Mouse (Mus musculus) Patski (cell line): ENCODE results near the gene Dnmt3l. TPM values are rescaled to one million over a fixed set of nuclear protein-coding genes. Genes with fewer than 3 reads are reported as not detected.

ENCODE experiments used
- ATAC-seq: fragments of 100-300 bp; one replicate; pipeline ENCODE4 v1.8.0; 2021
- CTCF ChIA-PET: fragments of 350-600 bp; sonication (Branson Sonifier 250); formaldehyde crosslinking; loops from one replicate; lab custom pipeline; 2022; ENCODE audit warnings: inconsistent platforms; lab: Charles Lee
- POLR2A ChIA-PET: fragments of 350-600 bp; sonication (Branson Sonifier 250); formaldehyde crosslinking; loops from one replicate; lab custom pipeline; 2022; ENCODE audit warnings: antibody characterized with exemption, inconsistent platforms; lab: Charles Lee
- DNase-seq: peaks from one replicate; pipeline ENCODE4 v3.0.0-alpha.2; 2011; ENCODE audit warnings: low read depth, low spot score
- H3K27me3 ChIP-seq: fragments of 371-371 bp; one replicate; pipeline ENCODE4 v1.5.1; 2021
- CTCF ChIP-seq: fragments of 100-300 bp; IDR thresholded peaks from one replicate; pipeline ENCODE4 v1.5.1; 2021
- in situ Hi-C: fragments of 300-500 bp; cut with MboI; formaldehyde crosslinking; loops from 3 replicates; pipeline ENCODE4 v1.11.1; 2018; ENCODE audit warnings: low pct_unique_long_range_greater_than_20kb, mixed read lengths
- polyA plus RNA-seq: library from polyadenylated mRNA; unstranded; gene quantifications from one replicate; pipeline ENCODE4 v1.2.3, GENCODE M21; 2021

The Dnmt3l gene
- polyA plus RNA-seq, 1 experiment from 2014 or later: 0.26 TPM

- no peak for TF ChIP-seq CTCF
- POLR2A ChIA-PET: no interaction called here
- ATAC-seq (no peak), DNase-seq (no peak)
- H3K27me3 ChIP-seq: no peaks in the 10 kb centered on the region
- CTCF ChIA-PET: no interaction called here
- in situ Hi-C loops: loop anchor here (25.0 kb wide), 1 partner anchor 339 kb away; no protein-coding TSS in a partner anchor
Measured at GRCm38 (mm10) chr10:78048061-78048730, 6.4 kb downstream of the Dnmt3l start.

- no peaks in the 10 kb centered on the region for H3K27me3 ChIP-seq
- in situ Hi-C loops: loop anchor here (25.0 kb wide), 1 partner anchor 338 kb away; no protein-coding TSS in a partner anchor
- DNase-seq: no peak
- no peak for TF ChIP-seq CTCF
- POLR2A ChIA-PET: no interaction called here
- ATAC-seq: no peak
- CTCF ChIA-PET: no interaction called here
Measured at GRCm38 (mm10) chr10:78049519-78050035, 7.8 kb downstream of the Dnmt3l start.

GRCm38 (mm10) chr10:78054633-78055565, 13.2 kb downstream of the Dnmt3l start:
- DNase-seq (no peak), ATAC-seq (no peak)
- POLR2A ChIA-PET: no interaction called here
- in situ Hi-C loops: no loop called here
- TF ChIP-seq CTCF: no peak
- CTCF ChIA-PET: no interaction called here
- no peaks in the 10 kb centered on the region for H3K27me3 ChIP-seq

- no peak for TF ChIP-seq CTCF
- H3K27me3 ChIP-seq: no peaks in the 10 kb centered on the region
- ATAC-seq (no peak), DNase-seq (no peak)
- ChIA-PET POLR2A (no interaction called here), CTCF (no interaction called here)
- in situ Hi-C loops: no loop called here
Measured at GRCm38 (mm10) chr10:78057056-78057455, 15.3 kb downstream of the Dnmt3l start.

GRCm38 (mm10) chr10:78063122-78063521, 21.4 kb downstream of the Dnmt3l start:
- POLR2A ChIA-PET: no interaction called here
- DNase-seq (no peak), ATAC-seq (no peak)
- peaks cover 4% of the 10 kb centered on the region for H3K27me3 ChIP-seq
- no peak for TF ChIP-seq CTCF
- in situ Hi-C loops: no loop called here
- CTCF ChIA-PET: no interaction called here

- TF ChIP-seq CTCF: no peak
- DNase-seq (no peak), ATAC-seq (no peak)
- peaks cover 4% of the 10 kb centered on the region for H3K27me3 ChIP-seq
- in situ Hi-C loops: no loop called here
- CTCF ChIA-PET: interaction anchor here (0.6 kb wide), 1 partner anchor 94 kb away, joined by 3 read pairs; no protein-coding TSS in a partner anchor
- POLR2A ChIA-PET: no interaction called here
Measured at GRCm38 (mm10) chr10:78067226-78067625, 25.5 kb downstream of the Dnmt3l start.

- POLR2A ChIA-PET: no interaction called here
- no peak for DNase-seq
- in situ Hi-C loops: no loop called here
Measured at GRCm38 (mm10) chr10:78068541-78068940, 26.8 kb downstream of the Dnmt3l start.

GRCm38 (mm10) chr10:78069101-78070011, 27.6 kb downstream of the Dnmt3l start, which contains the start of gene Icosl:
Gene Icosl (plus strand): TSS chr10:78069302.
- in situ Hi-C loops: no loop called here
- DNase-seq: no peak
- POLR2A ChIA-PET: no interaction called here

More at GRCm38 (mm10) chr10:78068541-78068940, 26.8 kb downstream of the Dnmt3l start:
- no peak for ATAC-seq
- CTCF ChIA-PET: interaction anchor here (1.3 kb wide), 1 partner anchor 49 kb away, joined by 4 read pairs; no protein-coding TSS in a partner anchor
- no peak for TF ChIP-seq CTCF
- no peaks in the 10 kb centered on the region for H3K27me3 ChIP-seq

GRCm38 (mm10) chr10:78074151-78074550, 32.4 kb downstream of the Dnmt3l start:
- CTCF ChIA-PET: no interaction called here
- H3K27me3 ChIP-seq: no peaks in the 10 kb centered on the region
- in situ Hi-C loops: no loop called here
- DNase-seq: no peak
- no peak for ATAC-seq
- no peak for TF ChIP-seq CTCF
- POLR2A ChIA-PET: no interaction called here

More at GRCm38 (mm10) chr10:78069101-78070011, 27.6 kb downstream of the Dnmt3l start, which contains the start of gene Icosl:
- no peaks in the 10 kb centered on the region for H3K27me3 ChIP-seq
- peak; percentile 86 for ATAC-seq
- CTCF ChIA-PET: interaction anchor here (0.6 to 1.3 kb wide), 4 partner anchors 42 to 93 kb away, joined by 3 to 4 read pairs (median 3); no protein-coding TSS in a partner anchor
- TF ChIP-seq CTCF: no peak
